Mouse (Mus musculus): ENCODE data around the gene Rad51b. TPM values are rescaled to one million over a fixed set of nuclear protein-coding genes. Genes with fewer than 3 reads are reported as not detected.

The Rad51b gene
- polyA plus RNA-seq, 1 experiment from 2014 or later: 2.7 TPM

- ATAC-seq: no peak
Observed at GRCm38 (mm10) chr12:79433724-79434442, 136.8 kb downstream of the Rad51b start.

GRCm38 (mm10) chr12:79435474-79435873 is 138.4 kb downstream of the Rad51b start:
- Histone ChIP-seq H3K4me1 (ENCODE audit: control insufficient read depth, insufficient read depth, low read depth, low read length) (no peaks in the 10 kb centered on the region), H3K4me2 (ENCODE audit: low read length) (no peak overlapping the region), H3K27me3 (replicated peaks; ENCODE audit: control insufficient read depth, insufficient read depth, low read length) (no peaks in the 10 kb centered on the region), H3K9me3 (ENCODE audit: control insufficient read depth, low read length) (no peaks in the 10 kb centered on the region), H3K9ac (ENCODE audit: low read depth, low read length) (no peak overlapping the region), H3K27ac (ENCODE audit: low read depth, low read length) (no peak overlapping the region), H3K36me3 (ENCODE audit: control insufficient read depth, insufficient read depth, low read length) (no peaks in the 10 kb centered on the region), H3K4me3 (ENCODE audit: low read length) (no peak overlapping the region)
- 75% methylated on average over 3 of the region's 3 CpGs for WGBS
- ATAC-seq: no peak

More at GRCm38 (mm10) chr12:79433724-79434442, 136.8 kb downstream of the Rad51b start:
- Histone ChIP-seq H3K9me3 (ENCODE audit: control insufficient read depth, low read length) (no peaks in the 10 kb centered on the region), H3K4me2 (ENCODE audit: low read length) (no peak overlapping the region), H3K9ac (ENCODE audit: low read depth, low read length) (no peak overlapping the region), H3K4me3 (ENCODE audit: low read length) (no peak overlapping the region), H3K27ac (ENCODE audit: low read depth, low read length) (no peak overlapping the region), H3K4me1 (ENCODE audit: control insufficient read depth, insufficient read depth, low read depth, low read length) (no peaks in the 10 kb centered on the region), H3K36me3 (ENCODE audit: control insufficient read depth, insufficient read depth, low read length) (no peaks in the 10 kb centered on the region), H3K27me3 (replicated peaks; ENCODE audit: control insufficient read depth, insufficient read depth, low read length) (no peaks in the 10 kb centered on the region)
- WGBS: 34% methylated on average over 7 of the region's 7 CpGs

GRCm38 (mm10) chr12:79436035-79436434 is 139.0 kb downstream of the Rad51b start:
- Histone ChIP-seq H3K36me3 (ENCODE audit: control insufficient read depth, insufficient read depth, low read length) (no peaks in the 10 kb centered on the region), H3K4me2 (ENCODE audit: low read length) (no peak overlapping the region), H3K9ac (ENCODE audit: low read depth, low read length) (no peak overlapping the region), H3K27ac (ENCODE audit: low read depth, low read length) (no peak overlapping the region), H3K9me3 (ENCODE audit: control insufficient read depth, low read length) (no peaks in the 10 kb centered on the region), H3K27me3 (replicated peaks; ENCODE audit: control insufficient read depth, insufficient read depth, low read length) (no peaks in the 10 kb centered on the region), H3K4me1 (ENCODE audit: control insufficient read depth, insufficient read depth, low read depth, low read length) (no peaks in the 10 kb centered on the region), H3K4me3 (ENCODE audit: low read length) (no peak overlapping the region)
- ATAC-seq: no peak
- 41% methylated on average over 8 of the region's 8 CpGs for WGBS

GRCm38 (mm10) chr12:79436892-79437291 is 139.8 kb downstream of the Rad51b start:
- H3K9ac ChIP-seq (ENCODE audit: low read depth, low read length): no peak overlapping the region
- H3K27ac ChIP-seq (ENCODE audit: low read depth, low read length): no peak overlapping the region
- no peaks in the 10 kb centered on the region for H3K36me3 ChIP-seq (ENCODE audit: control insufficient read depth, insufficient read depth, low read length)
- H3K9me3 ChIP-seq (ENCODE audit: control insufficient read depth, low read length): no peaks in the 10 kb centered on the region
- WGBS: 73% methylated on average over 4 of the region's 4 CpGs
- ATAC-seq: no peak
- no peak overlapping the region for H3K4me2 ChIP-seq (ENCODE audit: low read length)
- H3K4me3 ChIP-seq (ENCODE audit: low read length): no peak overlapping the region
- H3K4me1 ChIP-seq (ENCODE audit: control insufficient read depth, insufficient read depth, low read depth, low read length): no peaks in the 10 kb centered on the region
- H3K27me3 ChIP-seq (replicated peaks; ENCODE audit: control insufficient read depth, insufficient read depth, low read length): no peaks in the 10 kb centered on the region

GRCm38 (mm10) chr12:79437572-79437971 is 140.5 kb downstream of the Rad51b start:
- Histone ChIP-seq H3K27me3 (replicated peaks; ENCODE audit: control insufficient read depth, insufficient read depth, low read length) (no peaks in the 10 kb centered on the region), H3K4me3 (ENCODE audit: low read length) (no peak overlapping the region), H3K36me3 (ENCODE audit: control insufficient read depth, insufficient read depth, low read length) (no peaks in the 10 kb centered on the region), H3K9me3 (ENCODE audit: control insufficient read depth, low read length) (no peaks in the 10 kb centered on the region), H3K4me2 (ENCODE audit: low read length) (no peak overlapping the region), H3K27ac (ENCODE audit: low read depth, low read length) (no peak overlapping the region), H3K9ac (ENCODE audit: low read depth, low read length) (no peak overlapping the region), H3K4me1 (ENCODE audit: control insufficient read depth, insufficient read depth, low read depth, low read length) (no peaks in the 10 kb centered on the region)
- no peak for ATAC-seq
- WGBS: 86% methylated on average over 3 of the region's 3 CpGs

GRCm38 (mm10) chr12:79439961-79440360 is 142.9 kb downstream of the Rad51b start:
- Histone ChIP-seq H3K9ac (ENCODE audit: low read depth, low read length) (no peak overlapping the region), H3K27ac (ENCODE audit: low read depth, low read length) (no peak overlapping the region), H3K36me3 (ENCODE audit: control insufficient read depth, insufficient read depth, low read length) (no peaks in the 10 kb centered on the region), H3K9me3 (ENCODE audit: control insufficient read depth, low read length) (no peaks in the 10 kb centered on the region), H3K4me3 (ENCODE audit: low read length) (no peak overlapping the region), H3K4me1 (ENCODE audit: control insufficient read depth, insufficient read depth, low read depth, low read length) (no peaks in the 10 kb centered on the region), H3K27me3 (replicated peaks; ENCODE audit: control insufficient read depth, insufficient read depth, low read length) (no peaks in the 10 kb centered on the region), H3K4me2 (ENCODE audit: low read length) (no peak overlapping the region)
- 92% methylated on average over 6 of the region's 6 CpGs for whole genome bisulfite sequencing
- ATAC-seq: no peak

GRCm38 (mm10) chr12:79441210-79442005 is 144.3 kb downstream of the Rad51b start:
- no peak overlapping the region for H3K27ac ChIP-seq (ENCODE audit: low read depth, low read length)
- H3K27me3 ChIP-seq (replicated peaks; ENCODE audit: control insufficient read depth, insufficient read depth, low read length): no peaks in the 10 kb centered on the region
- H3K9me3 ChIP-seq (ENCODE audit: control insufficient read depth, low read length): no peaks in the 10 kb centered on the region
- 85% methylated on average over 12 of the region's 12 CpGs for WGBS
- H3K9ac ChIP-seq (ENCODE audit: low read depth, low read length): no peak overlapping the region
- no peaks in the 10 kb centered on the region for H3K36me3 ChIP-seq (ENCODE audit: control insufficient read depth, insufficient read depth, low read length)
- ATAC-seq: no peak
- H3K4me2 ChIP-seq (ENCODE audit: low read length): no peak overlapping the region
- no peak overlapping the region for H3K4me3 ChIP-seq (ENCODE audit: low read length)
- H3K4me1 ChIP-seq (ENCODE audit: control insufficient read depth, insufficient read depth, low read depth, low read length): no peaks in the 10 kb centered on the region

GRCm38 (mm10) chr12:79442126-79442525 is 145.0 kb downstream of the Rad51b start:
- Histone ChIP-seq H3K9me3 (ENCODE audit: control insufficient read depth, low read length) (no peaks in the 10 kb centered on the region), H3K4me1 (ENCODE audit: control insufficient read depth, insufficient read depth, low read depth, low read length) (no peaks in the 10 kb centered on the region), H3K27ac (ENCODE audit: low read depth, low read length) (no peak overlapping the region), H3K4me3 (ENCODE audit: low read length) (no peak overlapping the region), H3K4me2 (ENCODE audit: low read length) (no peak overlapping the region), H3K9ac (ENCODE audit: low read depth, low read length) (no peak overlapping the region), H3K36me3 (ENCODE audit: control insufficient read depth, insufficient read depth, low read length) (no peaks in the 10 kb centered on the region), H3K27me3 (replicated peaks; ENCODE audit: control insufficient read depth, insufficient read depth, low read length) (no peaks in the 10 kb centered on the region)
- ATAC-seq: no peak
- 76% methylated on average over 7 of the region's 7 CpGs for WGBS

GRCm38 (mm10) chr12:79442836-79443390 is 145.8 kb downstream of the Rad51b start:
- no peak overlapping the region for H3K9ac ChIP-seq (ENCODE audit: low read depth, low read length)
- no peak for ATAC-seq
- no peak overlapping the region for H3K4me3 ChIP-seq (ENCODE audit: low read length)
- no peak overlapping the region for H3K27ac ChIP-seq (ENCODE audit: low read depth, low read length)
- 60% methylated on average over 6 of the region's 6 CpGs for WGBS
- no peaks in the 10 kb centered on the region for H3K9me3 ChIP-seq (ENCODE audit: control insufficient read depth, low read length)
- H3K4me1 ChIP-seq (ENCODE audit: control insufficient read depth, insufficient read depth, low read depth, low read length): no peaks in the 10 kb centered on the region
- no peaks in the 10 kb centered on the region for H3K27me3 ChIP-seq (replicated peaks; ENCODE audit: control insufficient read depth, insufficient read depth, low read length)
- no peak overlapping the region for H3K4me2 ChIP-seq (ENCODE audit: low read length)
- H3K36me3 ChIP-seq (ENCODE audit: control insufficient read depth, insufficient read depth, low read length): no peaks in the 10 kb centered on the region
